Mouse (Mus musculus): ENCODE data around the gene Itih3. TPM values are rescaled to one million over a fixed set of nuclear protein-coding genes. Genes with fewer than 3 reads are reported as not detected.

Gene Itih3
- polyA plus RNA-seq, 1 experiment from 2014 or later = 0.18 TPM

DNA sequence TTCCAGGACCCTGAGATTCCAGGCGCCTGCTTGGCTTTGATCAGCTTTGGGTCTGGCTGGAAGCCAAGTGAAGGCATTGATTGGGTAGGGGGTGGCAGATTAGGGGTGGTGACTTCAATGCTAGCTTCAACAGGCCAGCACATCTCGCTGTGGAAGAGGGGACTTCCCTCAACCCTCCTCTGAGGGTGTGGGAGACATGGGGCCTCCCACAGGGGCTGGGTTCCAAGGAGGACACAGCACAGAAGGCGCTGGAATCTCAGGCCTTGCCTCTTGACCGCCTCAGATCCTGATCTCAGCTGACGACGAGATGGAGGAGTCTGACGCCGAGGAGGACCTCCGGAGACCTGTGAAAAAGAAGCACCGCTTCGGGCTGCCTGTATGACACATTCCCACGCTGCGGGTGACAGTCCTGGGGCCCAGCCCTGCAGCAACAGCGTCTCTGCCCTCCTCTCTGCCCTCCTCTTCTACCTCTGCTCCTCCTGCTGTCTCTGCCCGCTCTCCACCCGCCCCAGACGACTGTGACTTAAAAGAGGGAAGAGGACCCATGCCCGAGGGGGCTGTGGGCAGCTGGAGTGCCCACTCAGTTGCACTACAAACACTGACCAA, 49.4 kb downstream of the Itih3 start:
- Histone ChIP-seq H3K4me2 (no peak overlapping the region), H3K36me3 (ENCODE audit: poor library complexity, severe bottlenecking) (peaks cover 45% of the 10 kb centered on the region)
- 86% methylated on average over 18 of the region's 18 CpGs for WGBS

DNA sequence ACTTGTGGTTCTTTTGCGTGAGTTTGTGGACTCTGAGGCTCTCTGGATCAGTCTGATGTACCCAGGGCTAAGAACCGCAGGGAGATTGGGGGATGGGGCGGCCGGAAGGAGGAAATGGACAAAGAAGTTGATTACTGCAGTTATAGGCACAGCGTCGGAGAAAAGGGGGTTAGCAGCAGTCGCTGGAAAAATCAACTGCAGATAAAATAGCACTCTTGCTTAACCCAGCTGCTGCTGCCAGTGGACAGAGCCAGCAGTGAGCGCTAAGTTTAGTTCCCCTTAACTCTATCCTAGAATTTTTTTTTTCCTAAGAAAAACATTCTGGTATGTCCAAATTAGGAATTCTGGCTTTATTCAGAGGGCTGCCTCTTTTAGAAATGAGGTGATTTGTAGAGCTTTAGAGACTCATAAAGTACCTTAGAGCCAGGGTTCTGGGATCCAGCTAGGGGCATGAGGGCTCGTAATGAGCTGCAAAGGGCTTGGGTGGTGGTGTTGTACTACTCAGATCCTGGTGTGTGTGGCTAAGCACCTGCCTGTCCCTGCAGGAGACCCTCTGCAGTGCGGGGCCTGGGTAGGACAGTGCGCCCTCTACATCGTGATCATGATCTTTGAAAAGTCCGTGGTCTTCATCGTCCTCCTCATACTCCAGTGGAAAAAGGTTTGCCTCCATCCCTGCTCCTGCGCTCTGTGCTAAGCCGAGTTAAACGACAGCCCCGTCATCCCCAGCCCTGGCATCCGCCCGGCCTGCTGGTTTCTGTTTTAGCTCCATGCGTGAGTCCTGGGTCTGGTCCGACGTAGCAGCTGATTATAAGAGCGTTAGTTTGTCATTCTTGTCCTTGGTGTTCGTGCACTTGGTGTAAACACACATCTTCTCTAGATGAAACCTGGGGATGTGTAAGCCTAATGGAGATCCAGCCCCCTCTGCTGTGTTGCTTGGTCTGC, 53.1 kb downstream of the Itih3 start:
- H3K27me3 ChIP-seq = no peaks in the 10 kb centered on the region
- H3K9me3 ChIP-seq (replicated peaks) = no peaks in the 10 kb centered on the region
- no peak overlapping the region for H3K4me3 ChIP-seq
- no peaks in the 10 kb centered on the region for H3K4me1 ChIP-seq
- ATAC-seq = no peak
- WGBS = 84% methylated on average over 25 of the region's 25 CpGs
- H3K27ac ChIP-seq = no peak overlapping the region
- H3K36me3 ChIP-seq (ENCODE audit: poor library complexity, severe bottlenecking) = peaks cover 53% of the 10 kb centered on the region
- H3K4me2 ChIP-seq = no peak overlapping the region
- no peak overlapping the region for H3K9ac ChIP-seq

More for the DNA sequence above, 49.4 kb downstream of the Itih3 start:
- H3K9ac ChIP-seq = no peak overlapping the region
- H3K9me3 ChIP-seq (replicated peaks) = no peaks in the 10 kb centered on the region
- no peak overlapping the region for H3K4me3 ChIP-seq
- H3K27ac ChIP-seq = no peak overlapping the region
- ATAC-seq = no peak
- no peaks in the 10 kb centered on the region for H3K27me3 ChIP-seq
- peaks cover 1% of the 10 kb centered on the region; the same call in 1 of the 2 replicates for H3K4me1 ChIP-seq

DNA sequence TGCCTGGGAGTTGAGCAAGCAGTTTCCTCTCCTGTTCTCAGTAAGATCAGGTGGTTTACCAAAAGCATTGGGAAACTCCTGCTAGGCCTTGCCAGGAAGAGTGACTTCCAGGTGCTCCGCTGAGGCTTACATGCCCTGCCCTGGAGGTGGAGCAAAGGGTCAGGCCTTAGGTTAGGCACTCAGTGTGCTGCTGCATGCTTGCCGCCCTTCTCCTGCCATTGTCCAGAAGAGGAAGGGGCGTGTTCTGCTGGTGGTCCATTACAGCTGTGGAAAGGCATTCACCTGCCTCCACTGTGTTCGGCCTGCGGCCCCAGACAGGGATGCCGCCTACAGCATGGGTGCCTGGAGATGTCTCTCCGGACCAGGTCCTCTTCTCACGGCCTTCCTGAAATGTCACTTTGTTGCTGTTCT, 54.2 kb downstream of the Itih3 start:
- no peaks in the 10 kb centered on the region for H3K9me3 ChIP-seq (replicated peaks)
- no peak overlapping the region for H3K9ac ChIP-seq
- WGBS = 88% methylated on average over 8 of the region's 8 CpGs
- H3K4me2 ChIP-seq = no peak overlapping the region
- no peak for ATAC-seq
- H3K27ac ChIP-seq = no peak overlapping the region
- H3K4me3 ChIP-seq = no peak overlapping the region
- H3K36me3 ChIP-seq (ENCODE audit: poor library complexity, severe bottlenecking) = peaks cover 50% of the 10 kb centered on the region
- no peaks in the 10 kb centered on the region for H3K27me3 ChIP-seq
- H3K4me1 ChIP-seq = no peaks in the 10 kb centered on the region

DNA sequence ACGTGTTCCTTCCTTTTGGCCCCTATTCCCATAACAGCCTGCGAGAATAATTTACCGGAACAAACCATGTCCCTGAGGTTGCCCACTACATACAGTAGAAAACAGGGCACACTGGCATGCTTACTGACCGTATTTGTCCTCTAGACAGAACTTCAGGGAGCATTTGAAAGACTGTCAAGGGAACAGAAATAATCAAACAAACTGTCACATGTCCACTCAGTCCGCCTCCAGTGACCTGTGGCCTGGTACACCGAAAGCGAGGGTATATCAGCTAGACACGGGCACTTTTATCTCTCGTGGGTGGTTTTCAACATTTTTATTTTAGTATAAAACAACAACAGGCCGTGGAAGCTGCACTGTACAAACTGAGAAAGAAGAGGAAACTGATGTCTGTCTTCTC, 54.7 kb downstream of the Itih3 start:
- ATAC-seq = no peak
- peaks cover 45% of the 10 kb centered on the region for H3K36me3 ChIP-seq (ENCODE audit: poor library complexity, severe bottlenecking)

DNA sequence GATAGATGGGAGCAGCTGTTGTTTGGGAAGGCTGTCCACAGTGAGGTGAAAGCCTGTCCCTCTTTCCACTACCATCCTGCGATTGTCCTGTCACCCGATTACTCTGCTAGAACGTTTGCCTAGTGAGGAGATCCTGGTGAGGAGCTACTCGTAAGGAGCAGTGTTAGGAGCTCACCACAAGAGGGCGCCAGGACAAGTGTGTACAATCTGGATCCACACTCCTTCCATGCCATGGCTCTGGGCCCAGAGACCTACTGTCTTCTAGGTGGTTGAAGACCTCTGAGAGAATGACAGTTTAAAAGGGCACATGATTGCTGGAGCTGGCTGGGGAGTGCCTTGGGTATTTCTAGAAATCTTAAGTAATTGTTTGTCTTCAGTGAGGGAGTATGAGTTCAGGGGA, 56.5 kb downstream of the Itih3 start:
- no peak for ATAC-seq

More for the DNA sequence above, 54.7 kb downstream of the Itih3 start:
- no peaks in the 10 kb centered on the region for H3K4me1 ChIP-seq
- H3K9me3 ChIP-seq (replicated peaks) = no peaks in the 10 kb centered on the region
- no peak overlapping the region for H3K27ac ChIP-seq
- 90% methylated on average over 10 of the region's 10 CpGs for WGBS
- H3K9ac ChIP-seq = no peak overlapping the region
- H3K4me2 ChIP-seq = no peak overlapping the region
- H3K4me3 ChIP-seq = no peak overlapping the region
- H3K27me3 ChIP-seq = no peaks in the 10 kb centered on the region

DNA sequence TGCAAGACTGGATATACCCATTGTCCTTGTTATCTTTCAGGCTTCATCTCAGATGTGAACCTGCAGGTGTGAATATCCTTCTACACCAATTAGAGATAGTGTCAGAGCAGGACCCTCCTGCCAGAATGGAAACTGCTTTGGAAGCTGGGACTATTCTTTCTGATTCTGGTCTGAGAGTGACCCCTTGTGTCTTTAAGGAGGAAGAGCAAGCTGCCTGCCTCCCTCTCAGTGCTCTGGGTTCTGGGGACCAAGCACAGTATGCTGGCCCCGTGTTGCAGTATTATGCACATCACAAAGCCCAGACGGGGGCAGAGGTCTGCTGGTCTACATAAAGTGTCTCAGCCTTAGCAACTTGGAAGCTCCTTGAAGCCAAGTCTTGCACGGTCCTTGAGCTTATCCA, 58.2 kb downstream of the Itih3 start:
- Histone ChIP-seq H3K9me3 (replicated peaks) (no peaks in the 10 kb centered on the region), H3K36me3 (ENCODE audit: poor library complexity, severe bottlenecking) (peaks cover 22% of the 10 kb centered on the region; the same call in 1 of the 2 replicates), H3K27ac (no peak overlapping the region), H3K4me1 (no peaks in the 10 kb centered on the region), H3K4me3 (no peak overlapping the region), H3K27me3 (no peaks in the 10 kb centered on the region), H3K9ac (no peak overlapping the region), H3K4me2 (no peak overlapping the region)
- 60% methylated on average over 3 of the region's 3 CpGs for WGBS
- ATAC-seq = no peak

More for the DNA sequence above, 56.5 kb downstream of the Itih3 start:
- no peaks in the 10 kb centered on the region for H3K4me1 ChIP-seq
- H3K9me3 ChIP-seq (replicated peaks) = no peaks in the 10 kb centered on the region
- no peaks in the 10 kb centered on the region for H3K27me3 ChIP-seq
- H3K4me2 ChIP-seq = no peak overlapping the region
- no peak overlapping the region for H3K9ac ChIP-seq
- peaks cover 31% of the 10 kb centered on the region; the same call in 1 of the 2 replicates for H3K36me3 ChIP-seq (ENCODE audit: poor library complexity, severe bottlenecking)
- 32% methylated on average over 5 of the region's 5 CpGs for WGBS
- H3K27ac ChIP-seq = no peak overlapping the region
- H3K4me3 ChIP-seq = no peak overlapping the region

DNA sequence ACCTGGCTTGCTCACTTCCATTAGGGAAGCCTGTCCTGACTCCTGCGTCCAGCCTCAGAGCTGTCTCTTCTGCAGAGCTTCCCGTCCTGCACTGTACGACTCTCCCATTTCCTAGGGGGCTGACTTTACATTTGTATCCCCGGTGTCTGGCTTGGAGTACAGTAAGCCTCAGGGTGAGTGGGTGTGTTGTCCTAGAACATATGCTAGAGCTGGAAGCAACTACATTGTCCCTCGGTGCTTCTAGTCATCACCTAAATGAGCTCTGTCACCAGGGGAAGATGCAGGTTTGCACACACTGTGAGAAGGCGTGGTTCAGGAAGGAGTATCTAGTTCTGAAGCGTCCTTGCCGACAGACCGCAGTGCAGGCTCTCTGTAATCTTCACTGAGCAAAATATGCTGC, 61.2 kb downstream of the Itih3 start:
- 93% methylated on average over 9 of the region's 9 CpGs for WGBS
- H3K27ac ChIP-seq = no peak overlapping the region
- no peaks in the 10 kb centered on the region for H3K4me1 ChIP-seq
- no peak overlapping the region for H3K4me3 ChIP-seq
- no peak overlapping the region for H3K9ac ChIP-seq
- no peak overlapping the region for H3K4me2 ChIP-seq
- H3K27me3 ChIP-seq = no peaks in the 10 kb centered on the region
- H3K9me3 ChIP-seq (replicated peaks) = no peaks in the 10 kb centered on the region
- ATAC-seq = no peak
- peaks cover 16% of the 10 kb centered on the region; the same call in 1 of the 2 replicates for H3K36me3 ChIP-seq (ENCODE audit: poor library complexity, severe bottlenecking)

DNA sequence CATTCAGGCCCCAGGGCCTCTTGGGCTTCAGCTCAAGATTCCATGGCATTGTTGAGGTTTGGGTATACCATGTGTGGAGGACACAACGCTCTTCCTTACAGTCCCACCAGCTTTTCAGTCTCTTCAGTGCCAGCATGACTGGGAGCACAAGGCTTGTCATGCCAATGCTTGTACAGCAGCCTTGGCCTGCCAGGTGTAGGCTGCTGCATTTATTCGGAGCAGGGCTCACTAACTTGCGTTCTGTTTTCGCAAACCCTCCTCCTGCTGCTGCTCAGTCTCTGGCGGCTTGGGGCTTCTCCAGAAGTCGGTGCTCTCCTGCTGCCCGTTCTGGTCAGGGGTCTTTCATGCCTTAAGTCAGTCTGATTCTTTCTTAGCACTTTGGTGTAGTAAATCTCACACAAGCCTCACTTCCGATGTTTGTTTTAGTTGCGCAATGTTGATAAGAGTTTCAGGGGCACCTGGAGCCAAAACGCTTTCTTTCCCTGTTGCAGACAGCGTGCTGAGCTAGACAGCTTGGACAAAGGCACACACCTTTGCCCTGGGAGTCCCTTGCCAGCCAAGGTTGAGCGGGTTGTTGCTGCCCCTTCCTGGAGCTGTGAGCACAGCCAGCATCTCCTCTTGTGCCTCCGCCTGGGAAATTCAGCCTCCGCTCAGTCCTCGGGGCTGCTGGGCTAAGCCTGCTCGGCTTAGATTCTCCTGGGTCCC, 62.0 kb downstream of the Itih3 start:
- Histone ChIP-seq H3K9me3 (replicated peaks) (no peaks in the 10 kb centered on the region), H3K27ac (no peak overlapping the region), H3K9ac (no peak overlapping the region), H3K27me3 (no peaks in the 10 kb centered on the region), H3K4me2 (no peak overlapping the region), H3K4me1 (no peaks in the 10 kb centered on the region), H3K4me3 (no peak overlapping the region), H3K36me3 (ENCODE audit: poor library complexity, severe bottlenecking) (peaks cover 13% of the 10 kb centered on the region; the same call in 1 of the 2 replicates)
- no peak for ATAC-seq
- 84% methylated on average over 16 of the region's 16 CpGs for WGBS

Other genes with a start within 250 kb of the Itih3 start
- 23.5 and 25.8 TPM in 2 replicates for gene Sfmbt1, start 208.9 kb downstream of the Itih3 start, polyA plus RNA-seq (2015; fragmentation: Nextera tagmentation; extraction: Ambion mirVana)
- 13.2 and 15.6 TPM in 2 replicates for gene Tmem110, start 98.2 kb downstream of the Itih3 start, polyA plus RNA-seq (2015; fragmentation: Nextera tagmentation; extraction: Ambion mirVana)
- 0.44 and 0.47 TPM in 2 replicates for gene Mustn1, start 44.6 kb downstream of the Itih3 start, polyA plus RNA-seq (2015; fragmentation: Nextera tagmentation; extraction: Ambion mirVana)
- 0.16 TPM in 1 of 2 replicates, not detected in the other for gene Itih4, start 37.3 kb downstream of the Itih3 start, polyA plus RNA-seq (2015; fragmentation: Nextera tagmentation; extraction: Ambion mirVana)
- gene Itih1, start 19.5 kb upstream of the Itih3 start, polyA plus RNA-seq (2015; fragmentation: Nextera tagmentation; extraction: Ambion mirVana) = 0.09 TPM in 1 of 2 replicates, not detected in the other
- 17.8 and 20.8 TPM in 2 replicates for gene Nek4, start 27.6 kb upstream of the Itih3 start, polyA plus RNA-seq (2015; fragmentation: Nextera tagmentation; extraction: Ambion mirVana)
- 56.4 and 63.1 TPM in 2 replicates for gene Glt8d1, start 77.6 kb upstream of the Itih3 start, polyA plus RNA-seq (2015; fragmentation: Nextera tagmentation; extraction: Ambion mirVana)
- 294 and 323 TPM in 2 replicates for gene Spcs1, start 77.9 kb upstream of the Itih3 start, polyA plus RNA-seq (2015; fragmentation: Nextera tagmentation; extraction: Ambion mirVana)
- 166 and 170 TPM in 2 replicates for gene Pbrm1, start 95.4 kb upstream of the Itih3 start, polyA plus RNA-seq (2015; fragmentation: Nextera tagmentation; extraction: Ambion mirVana)
- gene Gnl3, start 95.4 kb upstream of the Itih3 start, polyA plus RNA-seq (2015; fragmentation: Nextera tagmentation; extraction: Ambion mirVana) = 76.7 and 80.8 TPM in 2 replicates
- gene Smim4, start 205.2 kb upstream of the Itih3 start, polyA plus RNA-seq (2015; fragmentation: Nextera tagmentation; extraction: Ambion mirVana) = 76.6 and 82.2 TPM in 2 replicates
- gene Nt5dc2, start 207.3 kb upstream of the Itih3 start, polyA plus RNA-seq (2015; fragmentation: Nextera tagmentation; extraction: Ambion mirVana) = 306 and 325 TPM in 2 replicates
- 13.5 and 16.3 TPM in 2 replicates for gene Stab1, start 244.9 kb upstream of the Itih3 start, polyA plus RNA-seq (2015; fragmentation: Nextera tagmentation; extraction: Ambion mirVana)